Mouse (Mus musculus) thymus, postnatal 10 days (tissue): ENCODE results near the gene Trnt1.
A peak's percentile ranks its signal among the peaks of the same experiment; 100 is the strongest.

ENCODE experiments used
- DNase-seq, 2 experiments: peaks; one replicate each; pipeline ENCODE4 v3.0.0; 2021; ENCODE audit warnings: low spot score in 2 of 2

Trnt1 gene

GRCm38 (mm10) chr6:106787138-106787537 lies 18.2 kb downstream of the Trnt1 start:
- DNase-seq: no peak

- DNase-seq: no peak
Measured at GRCm38 (mm10) chr6:106791429-106791828, 22.5 kb downstream of the Trnt1 start.

GRCm38 (mm10) chr6:106792486-106792885 lies 23.6 kb downstream of the Trnt1 start:
- DNase-seq: no peak

- no peak for DNase-seq
Measured at GRCm38 (mm10) chr6:106793088-106793487, 24.2 kb downstream of the Trnt1 start.

- no peak for DNase-seq
Measured at GRCm38 (mm10) chr6:106793621-106794020, 24.7 kb downstream of the Trnt1 start.

- no peak for DNase-seq
Measured at GRCm38 (mm10) chr6:106794094-106794814, 25.3 kb downstream of the Trnt1 start.

GRCm38 (mm10) chr6:106799333-106800226 lies 30.7 kb downstream of the Trnt1 start, which contains the start of gene Crbn:
Crbn (minus strand) TSS chr6:106800077.
- peak; percentile 84 to 95 for DNase-seq

- no peak for DNase-seq
Measured at GRCm38 (mm10) chr6:106800227-106800557, 31.3 kb downstream of the Trnt1 start.

- DNase-seq: no peak
Measured at GRCm38 (mm10) chr6:106804904-106805303, 36.0 kb downstream of the Trnt1 start.

- no peak for DNase-seq
Measured at GRCm38 (mm10) chr6:106809161-106809560, 40.2 kb downstream of the Trnt1 start.

GRCm38 (mm10) chr6:106810686-106811085 lies 41.8 kb downstream of the Trnt1 start:
- no peak for DNase-seq

GRCm38 (mm10) chr6:106819246-106819645 lies 50.3 kb downstream of the Trnt1 start:
- DNase-seq: no peak

GRCm38 (mm10) chr6:106819906-106820305 lies 51.0 kb downstream of the Trnt1 start:
- DNase-seq: no peak

- no peak for DNase-seq
Measured at GRCm38 (mm10) chr6:106820566-106820965, 51.6 kb downstream of the Trnt1 start.

- DNase-seq: no peak
Measured at GRCm38 (mm10) chr6:106822329-106822728, 53.4 kb downstream of the Trnt1 start.
